Mouse (Mus musculus): ENCODE measurements around the gene Ip6k3. TPM values are rescaled to one million over a fixed set of nuclear protein-coding genes. Genes with fewer than 3 reads are reported as not detected.

The Ip6k3 gene
- polyA plus RNA-seq, 2 experiments = 0.04 TPM; not detected in 1

GRCm38 (mm10) chr17:27173715-27174114, 6.1 kb upstream of the Ip6k3 start:
- ATAC-seq (ENCODE audit: insufficient read depth) (no peak), DNase-seq (ENCODE audit: low read depth in 3 of 3, low spot score in 3 of 3) (no peak)
- Histone ChIP-seq H3K4me1 (replicated peaks; ENCODE audit: control insufficient read depth in 2 of 2, insufficient read depth in 2 of 2, low read length in 1 of 2) (no peaks in the 10 kb centered on the region), H3K27me3 (ENCODE audit: control insufficient read depth, insufficient read depth, low read length) (no peaks in the 10 kb centered on the region), H3K4me3 (ENCODE audit: insufficient read depth in 1 of 2, low read depth in 2 of 2, low read length in 2 of 2) (no peak overlapping the region), H3K36me3 (replicated peaks; ENCODE audit: control insufficient read depth, insufficient read depth, low read depth) (no peaks in the 10 kb centered on the region), H3K4me2 (ENCODE audit: low read depth) (no peak overlapping the region), H3K9me3 (ENCODE audit: control insufficient read depth, low read length) (peaks cover 1% of the 10 kb centered on the region), H3K27ac (no peak overlapping the region), H3K9ac (replicated peaks) (no peak overlapping the region)
- no peak for TF ChIP-seq EP300 (IDR thresholded peaks at IDR 0.05; ENCODE audit: low read depth)
- TF ChIP-seq CTCF (IDR thresholded peaks at IDR 0.05; ENCODE audit: low read depth) = no peak
- 22% methylated on average over 3 of the region's 3 CpGs for WGBS (ENCODE audit: insufficient replicate concordance)

GRCm38 (mm10) chr17:27172459-27172858, 4.9 kb upstream of the Ip6k3 start:
- no peaks in the 10 kb centered on the region for H3K36me3 ChIP-seq (replicated peaks; ENCODE audit: control insufficient read depth, insufficient read depth, low read depth)
- WGBS (ENCODE audit: insufficient replicate concordance) = 66% methylated on average over 9 of the region's 9 CpGs
- no peaks in the 10 kb centered on the region for H3K27me3 ChIP-seq (ENCODE audit: control insufficient read depth, insufficient read depth, low read length)
- no peak overlapping the region for H3K4me2 ChIP-seq (ENCODE audit: low read depth)
- no peaks in the 10 kb centered on the region for H3K4me1 ChIP-seq (replicated peaks; ENCODE audit: control insufficient read depth in 2 of 2, insufficient read depth in 2 of 2, low read length in 1 of 2)
- no peaks in the 10 kb centered on the region for H3K9me3 ChIP-seq (ENCODE audit: control insufficient read depth, low read length)
- no peak for ATAC-seq (ENCODE audit: insufficient read depth)
- no peak for DNase-seq (ENCODE audit: low read depth in 3 of 3, low spot score in 3 of 3)
- no peak overlapping the region for H3K27ac ChIP-seq
- TF ChIP-seq EP300 (IDR thresholded peaks at IDR 0.05; ENCODE audit: low read depth) (no peak), CTCF (IDR thresholded peaks at IDR 0.05; ENCODE audit: low read depth) (no peak)
- H3K9ac ChIP-seq (replicated peaks) = no peak overlapping the region
- H3K4me3 ChIP-seq (ENCODE audit: insufficient read depth in 1 of 2, low read depth in 2 of 2, low read length in 2 of 2) = no peak overlapping the region

- Histone ChIP-seq H3K4me1 (replicated peaks; ENCODE audit: control insufficient read depth in 2 of 2, insufficient read depth in 2 of 2, low read length in 1 of 2) (peaks cover 0 to 4% of the 10 kb centered on the region in 2 experiments; a peak in 1 of 4 replicates), H3K27ac (no peak overlapping the region), H3K36me3 (replicated peaks; ENCODE audit: control insufficient read depth, insufficient read depth, low read depth) (no peaks in the 10 kb centered on the region), H3K27me3 (ENCODE audit: control insufficient read depth, insufficient read depth, low read length) (no peaks in the 10 kb centered on the region), H3K4me3 (ENCODE audit: insufficient read depth in 1 of 2, low read depth in 2 of 2, low read length in 2 of 2) (no peak overlapping the region), H3K4me2 (ENCODE audit: low read depth) (no peak overlapping the region), H3K9ac (replicated peaks) (no peak overlapping the region), H3K9me3 (ENCODE audit: control insufficient read depth, low read length) (no peaks in the 10 kb centered on the region)
- no peak for TF ChIP-seq EP300 (IDR thresholded peaks at IDR 0.05; ENCODE audit: low read depth)
- no peak for TF ChIP-seq CTCF (IDR thresholded peaks at IDR 0.05; ENCODE audit: low read depth)
- ATAC-seq (ENCODE audit: insufficient read depth) (no peak), DNase-seq (ENCODE audit: low read depth in 3 of 3, low spot score in 3 of 3) (no peak)
- 56% methylated on average over 5 of the region's 5 CpGs for WGBS (ENCODE audit: insufficient replicate concordance)
These were observed 3.5 kb upstream of the Ip6k3 start for GRCm38 (mm10) chr17:27171121-27171520.

DNA sequence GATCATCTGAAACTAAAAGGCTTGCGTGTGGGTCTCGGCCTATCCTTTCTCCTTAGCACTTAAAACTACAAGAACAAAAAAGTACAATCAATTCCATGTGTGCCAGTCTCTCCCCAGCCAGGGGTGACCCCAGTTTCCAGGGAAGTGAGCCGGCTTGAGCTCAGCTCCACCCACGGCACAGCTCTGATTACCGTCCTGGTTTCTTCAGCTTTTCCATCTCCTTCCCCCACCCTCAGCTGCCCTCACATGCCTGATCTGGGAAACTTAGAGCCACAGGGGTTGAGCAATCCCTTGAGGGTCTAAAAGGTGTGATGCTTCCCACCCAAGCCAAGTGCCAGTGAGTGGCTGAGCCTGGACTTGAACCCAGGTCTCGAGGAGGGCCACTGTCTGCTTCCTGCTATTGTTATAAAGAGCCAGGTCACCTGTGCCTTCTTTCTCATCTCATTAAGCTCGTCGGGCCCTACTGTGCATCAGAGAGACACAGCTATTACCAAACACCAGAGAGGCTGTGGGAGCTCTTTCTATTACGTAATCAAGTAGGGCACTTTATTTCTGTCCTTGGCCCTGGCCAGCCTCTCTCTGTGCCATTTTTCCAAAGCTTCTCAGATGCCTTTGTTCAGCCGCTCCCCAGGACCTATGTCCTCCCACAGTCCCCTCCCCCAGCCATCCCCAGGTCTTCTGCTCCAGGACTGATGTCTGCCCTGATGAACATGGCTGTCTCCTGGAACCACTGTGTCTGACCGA, 2.5 kb upstream of the Ip6k3 start:
- H3K27me3 ChIP-seq (ENCODE audit: control insufficient read depth, insufficient read depth, low read length) = no peaks in the 10 kb centered on the region
- no peak for DNase-seq (ENCODE audit: low read depth in 3 of 3, low spot score in 3 of 3)
- no peak overlapping the region for H3K27ac ChIP-seq
- TF ChIP-seq EP300 (IDR thresholded peaks at IDR 0.05; ENCODE audit: low read depth) = no peak
- TF ChIP-seq CTCF (IDR thresholded peaks at IDR 0.05; ENCODE audit: low read depth) = no peak
- no peak overlapping the region for H3K4me3 ChIP-seq (ENCODE audit: insufficient read depth in 1 of 2, low read depth in 2 of 2, low read length in 2 of 2)
- 64% methylated on average over 11 of the region's 11 CpGs for WGBS (ENCODE audit: insufficient replicate concordance)
- no peak overlapping the region for H3K9ac ChIP-seq (replicated peaks)
- H3K36me3 ChIP-seq (replicated peaks; ENCODE audit: control insufficient read depth, insufficient read depth, low read depth) = no peaks in the 10 kb centered on the region
- no peak overlapping the region for H3K4me2 ChIP-seq (ENCODE audit: low read depth)
- ATAC-seq (ENCODE audit: insufficient read depth) = no peak
- H3K4me1 ChIP-seq (replicated peaks; ENCODE audit: control insufficient read depth in 2 of 2, insufficient read depth in 2 of 2, low read length in 1 of 2) = peaks cover 4 to 10% of the 10 kb centered on the region in 2 experiments; a peak in 3 of 4 replicates
- H3K9me3 ChIP-seq (ENCODE audit: control insufficient read depth, low read length) = no peaks in the 10 kb centered on the region

- Histone ChIP-seq H3K27ac (no peak overlapping the region), H3K4me1 (replicated peaks; ENCODE audit: control insufficient read depth in 2 of 2, insufficient read depth in 2 of 2, low read length in 1 of 2) (peaks cover 4 to 10% of the 10 kb centered on the region in 2 experiments; a peak in 3 of 4 replicates), H3K9ac (replicated peaks) (no peak overlapping the region)
These were observed 974 bp upstream of the Ip6k3 start for GRCm38 (mm10) chr17:27168569-27168968.

More at GRCm38 (mm10) chr17:27168569-27168968, 974 bp upstream of the Ip6k3 start:
- no peaks in the 10 kb centered on the region for H3K27me3 ChIP-seq (ENCODE audit: control insufficient read depth, insufficient read depth, low read length)
- H3K4me3 ChIP-seq (ENCODE audit: insufficient read depth in 1 of 2, low read depth in 2 of 2, low read length in 2 of 2) = no peak overlapping the region
- H3K4me2 ChIP-seq (ENCODE audit: low read depth) = no peak overlapping the region
- DNase-seq (ENCODE audit: low read depth in 3 of 3, low spot score in 3 of 3) = no peak
- 84% methylated on average over 4 of the region's 4 CpGs for WGBS (ENCODE audit: insufficient replicate concordance)
- no peaks in the 10 kb centered on the region for H3K36me3 ChIP-seq (replicated peaks; ENCODE audit: control insufficient read depth, insufficient read depth, low read depth)
- no peak for ATAC-seq (ENCODE audit: insufficient read depth)
- TF ChIP-seq CTCF (IDR thresholded peaks at IDR 0.05; ENCODE audit: low read depth) = no peak
- no peaks in the 10 kb centered on the region for H3K9me3 ChIP-seq (ENCODE audit: control insufficient read depth, low read length)

All from liver, embryonic 14.5 days (tissue).